Mouse (Mus musculus) myocyte (in vitro differentiated cells): Measurements from ENCODE around the gene Xylt1.

Experiments
- E2F4 ChIP-seq: IDR thresholded peaks from one replicate; pipeline ENCODE4 v1.6.1; 2011; ENCODE audit warnings: mild to moderate bottlenecking, control low read depth, moderate library complexity; ENCODE audit not compliant: insufficient read depth
- MAX ChIP-seq: IDR thresholded peaks from one replicate; pipeline ENCODE4 v1.6.1; 2011; ENCODE audit warnings: low read depth, mild to moderate bottlenecking, control low read depth
- MYOG ChIP-seq, 3 experiments: IDR thresholded peaks; one replicate each; pipeline ENCODE4 v1.6.1; 2011; ENCODE audit warnings: control low read depth in 2 of 3, low read depth in 2 of 3, mild to moderate bottlenecking in 2 of 3; ENCODE audit not compliant: insufficient read length in 2 of 3, control insufficient read depth in 1 of 3, insufficient read depth in 1 of 3
- POLR2A ChIP-seq: IDR thresholded peaks from one replicate; pipeline ENCODE4 v1.6.1; 2011; ENCODE audit warnings: low read depth, mild to moderate bottlenecking, control low read depth, moderate library complexity; ENCODE audit not compliant: insufficient read length
- REST ChIP-seq: IDR thresholded peaks from one replicate; pipeline ENCODE4 v1.6.1; 2011; ENCODE audit warnings: mild to moderate bottlenecking, control low read depth, moderate library complexity; ENCODE audit not compliant: insufficient read depth, insufficient read length

GRCm38 (mm10) chr7:117426366-117426765 is 45.6 kb downstream of the Xylt1 start:
- TF ChIP-seq MYOG (IDR thresholded peaks at IDR 0.05; ENCODE audit: control insufficient read depth in 1 of 3, insufficient read depth in 1 of 3, insufficient read length in 2 of 3, low read depth in 2 of 3) (no peak), POLR2A (no peak), MAX (no peak), E2F4 (no peak), REST (no peak)
